Mouse (Mus musculus): ENCODE data around the gene Tbx21. TPM values are rescaled to one million over a fixed set of nuclear protein-coding genes. Genes with fewer than 3 reads are reported as not detected.

The Tbx21 gene
- polyA plus RNA-seq, 2 experiments = 0.11 TPM; not detected in 1

GRCm38 (mm10) chr11:97072533-97072932 is 42.6 kb downstream of the Tbx21 start:
- Histone ChIP-seq H3K36me3 (ENCODE audit: control insufficient read depth, insufficient read depth, low read length) (0 out of 2 replicates have a peak, but pooled peaks cover 6% of the 10 kb centered on the region), H3K9ac (ENCODE audit: low read depth, low read length, severe bottlenecking) (no peak overlapping the region), H3K9me3 (ENCODE audit: control insufficient read depth, low read length) (no peaks in the 10 kb centered on the region), H3K27me3 (ENCODE audit: control insufficient read depth, insufficient read depth, low read length) (no peaks in the 10 kb centered on the region), H3K4me2 (replicated peaks; ENCODE audit: low read depth, low read length, severe bottlenecking) (no peak overlapping the region), H3K27ac (replicated peaks; ENCODE audit: low read depth, low read length) (no peak overlapping the region), H3K4me3 (replicated peaks; ENCODE audit: low read length) (no peak overlapping the region), H3K4me1 (ENCODE audit: control insufficient read depth, insufficient read depth, low read length) (no peaks in the 10 kb centered on the region)
- WGBS = 30% methylated on average over 3 of the region's 3 CpGs
- TF ChIP-seq POLR2A (IDR thresholded peaks at IDR 0.05; ENCODE audit: borderline replicate concordance, extremely low read depth, insufficient read depth, insufficient read length) = no peak
- ATAC-seq (ENCODE audit: low FRiP score, low read depth) (peak; percentile 53; the same call in 1 of the 2 replicates), DNase-seq (ENCODE audit: low spot score) (peak; percentile 75)

GRCm38 (mm10) chr11:97071129-97071528 is 44.0 kb downstream of the Tbx21 start:
- no peak for DNase-seq (ENCODE audit: low spot score)
- Histone ChIP-seq H3K4me1 (ENCODE audit: control insufficient read depth, insufficient read depth, low read length) (no peaks in the 10 kb centered on the region), H3K27ac (replicated peaks; ENCODE audit: low read depth, low read length) (no peak overlapping the region), H3K27me3 (ENCODE audit: control insufficient read depth, insufficient read depth, low read length) (no peaks in the 10 kb centered on the region), H3K36me3 (ENCODE audit: control insufficient read depth, insufficient read depth, low read length) (peaks cover 15% of the 10 kb centered on the region; the same call in 1 of the 2 replicates), H3K9me3 (ENCODE audit: control insufficient read depth, low read length) (no peaks in the 10 kb centered on the region), H3K9ac (ENCODE audit: low read depth, low read length, severe bottlenecking) (no peak overlapping the region), H3K4me3 (replicated peaks; ENCODE audit: low read length) (no peak overlapping the region), H3K4me2 (replicated peaks; ENCODE audit: low read depth, low read length, severe bottlenecking) (no peak overlapping the region)
- no peak for ATAC-seq (ENCODE audit: low FRiP score, low read depth)
- 67% methylated on average over 1 of the region's 1 CpGs for WGBS
- no peak for TF ChIP-seq POLR2A (IDR thresholded peaks at IDR 0.05; ENCODE audit: borderline replicate concordance, extremely low read depth, insufficient read depth, insufficient read length)

- Histone ChIP-seq H3K27me3 (ENCODE audit: control insufficient read depth, insufficient read depth, low read length) (no peaks in the 10 kb centered on the region), H3K4me1 (ENCODE audit: control insufficient read depth, insufficient read depth, low read length) (no peaks in the 10 kb centered on the region), H3K9me3 (ENCODE audit: control insufficient read depth, low read length) (no peaks in the 10 kb centered on the region), H3K9ac (ENCODE audit: low read depth, low read length, severe bottlenecking) (no peak overlapping the region), H3K4me3 (replicated peaks; ENCODE audit: low read length) (no peak overlapping the region), H3K27ac (replicated peaks; ENCODE audit: low read depth, low read length) (no peak overlapping the region), H3K36me3 (ENCODE audit: control insufficient read depth, insufficient read depth, low read length) (peaks cover 23% of the 10 kb centered on the region; the same call in 1 of the 2 replicates), H3K4me2 (replicated peaks; ENCODE audit: low read depth, low read length, severe bottlenecking) (no peak overlapping the region)
- ATAC-seq (ENCODE audit: low FRiP score, low read depth) = no peak
- WGBS = 96% methylated on average over 2 of the region's 2 CpGs
- no peak for TF ChIP-seq POLR2A (IDR thresholded peaks at IDR 0.05; ENCODE audit: borderline replicate concordance, extremely low read depth, insufficient read depth, insufficient read length)
- DNase-seq (ENCODE audit: low spot score) = no peak
Observed at GRCm38 (mm10) chr11:97069770-97070169, 45.4 kb downstream of the Tbx21 start.

- TF ChIP-seq POLR2A (IDR thresholded peaks at IDR 0.05; ENCODE audit: borderline replicate concordance, extremely low read depth, insufficient read depth, insufficient read length) = no peak
- no peak overlapping the region for H3K9ac ChIP-seq (ENCODE audit: low read depth, low read length, severe bottlenecking)
- H3K27me3 ChIP-seq (ENCODE audit: control insufficient read depth, insufficient read depth, low read length) = no peaks in the 10 kb centered on the region
- WGBS = 19% methylated on average over 1 of the region's 1 CpGs
- H3K4me3 ChIP-seq (replicated peaks; ENCODE audit: low read length) = no peak overlapping the region
- H3K36me3 ChIP-seq (ENCODE audit: control insufficient read depth, insufficient read depth, low read length) = peaks cover 24% of the 10 kb centered on the region
- ATAC-seq (ENCODE audit: low FRiP score, low read depth) (no peak), DNase-seq (ENCODE audit: low spot score) (no peak)
- H3K9me3 ChIP-seq (ENCODE audit: control insufficient read depth, low read length) = no peaks in the 10 kb centered on the region
- H3K4me1 ChIP-seq (ENCODE audit: control insufficient read depth, insufficient read depth, low read length) = no peaks in the 10 kb centered on the region
- no peak overlapping the region for H3K27ac ChIP-seq (replicated peaks; ENCODE audit: low read depth, low read length)
- H3K4me2 ChIP-seq (replicated peaks; ENCODE audit: low read depth, low read length, severe bottlenecking) = no peak overlapping the region
Observed at GRCm38 (mm10) chr11:97069333-97069732, 45.8 kb downstream of the Tbx21 start.

- Histone ChIP-seq H3K4me2 (replicated peaks; ENCODE audit: low read depth, low read length, severe bottlenecking) (no peak overlapping the region), H3K4me3 (replicated peaks; ENCODE audit: low read length) (no peak overlapping the region), H3K9ac (ENCODE audit: low read depth, low read length, severe bottlenecking) (no peak overlapping the region), H3K4me1 (ENCODE audit: control insufficient read depth, insufficient read depth, low read length) (no peaks in the 10 kb centered on the region), H3K27me3 (ENCODE audit: control insufficient read depth, insufficient read depth, low read length) (no peaks in the 10 kb centered on the region), H3K27ac (replicated peaks; ENCODE audit: low read depth, low read length) (no peak overlapping the region), H3K36me3 (ENCODE audit: control insufficient read depth, insufficient read depth, low read length) (peaks cover 36% of the 10 kb centered on the region), H3K9me3 (ENCODE audit: control insufficient read depth, low read length) (no peaks in the 10 kb centered on the region)
- no peak for DNase-seq (ENCODE audit: low spot score)
- ATAC-seq (ENCODE audit: low FRiP score, low read depth) = no peak
- WGBS = 43% methylated on average over 22 of the region's 22 CpGs
- TF ChIP-seq POLR2A (IDR thresholded peaks at IDR 0.05; ENCODE audit: borderline replicate concordance, extremely low read depth, insufficient read depth, insufficient read length) = no peak
Observed at GRCm38 (mm10) chr11:97066656-97067360, 48.3 kb downstream of the Tbx21 start.

Data from limb, embryonic 14.5 days (tissue).